Mouse (Mus musculus) gonadal fat pad, adult 2 months (tissue): ENCODE measurements around the gene E330009J07Rik. TPM values are rescaled to one million over a fixed set of nuclear protein-coding genes. Genes with fewer than 3 reads are reported as not detected.

Experiments used
- DNase-seq: peaks from one replicate; pipeline ENCODE4 v3.0.0-alpha.2; 2012; ENCODE audit warnings: low read depth
- polyA plus RNA-seq: library from polyadenylated mRNA; depleted of rRNA; stranded (reverse); fragments of >200 nt; gene quantifications from 2 replicates; pipeline ENCODE4 v1.2.3, GENCODE M21; 2012

The E330009J07Rik gene
- polyA plus RNA-seq, 1 experiment: 4.8 TPM

- no peak for DNase-seq
Measured at GRCm38 (mm10) chr6:40429521-40429931, 6.4 kb downstream of the E330009J07Rik start.

GRCm38 (mm10) chr6:40428696-40429095 is 7.2 kb downstream of the E330009J07Rik start:
- DNase-seq: no peak

- no peak for DNase-seq
Measured at GRCm38 (mm10) chr6:40427441-40427840, 8.5 kb downstream of the E330009J07Rik start.

- no peak for DNase-seq
Measured at GRCm38 (mm10) chr6:40423774-40424173, 12.2 kb downstream of the E330009J07Rik start.

GRCm38 (mm10) chr6:40423013-40423412 is 12.9 kb downstream of the E330009J07Rik start:
- no peak for DNase-seq

- DNase-seq: no peak
Measured at GRCm38 (mm10) chr6:40421099-40421498, 14.8 kb downstream of the E330009J07Rik start.

GRCm38 (mm10) chr6:40418386-40418785 is 17.5 kb downstream of the E330009J07Rik start:
- no peak for DNase-seq

- no peak for DNase-seq
Measured at GRCm38 (mm10) chr6:40415799-40416198, 20.1 kb downstream of the E330009J07Rik start.

GRCm38 (mm10) chr6:40413565-40413964 is 22.4 kb downstream of the E330009J07Rik start:
- no peak for DNase-seq

- no peak for DNase-seq
Measured at GRCm38 (mm10) chr6:40413046-40413445, 22.9 kb downstream of the E330009J07Rik start.

GRCm38 (mm10) chr6:40411085-40411484 is 24.9 kb downstream of the E330009J07Rik start:
- no peak for DNase-seq

GRCm38 (mm10) chr6:40403640-40404285 is 32.2 kb downstream of the E330009J07Rik start:
- no peak for DNase-seq

- DNase-seq: no peak
Measured at GRCm38 (mm10) chr6:40402031-40402430, 33.9 kb downstream of the E330009J07Rik start.

GRCm38 (mm10) chr6:40393213-40393612 is 42.7 kb downstream of the E330009J07Rik start:
- DNase-seq: no peak

GRCm38 (mm10) chr6:40390975-40391374 is 45.0 kb downstream of the E330009J07Rik start:
- no peak for DNase-seq

GRCm38 (mm10) chr6:40388660-40389059 is 47.3 kb downstream of the E330009J07Rik start:
- DNase-seq: no peak

- DNase-seq: no peak
Measured at GRCm38 (mm10) chr6:40385682-40386081, 50.3 kb downstream of the E330009J07Rik start.

- DNase-seq: no peak
Measured at GRCm38 (mm10) chr6:40381908-40382307, 54.0 kb downstream of the E330009J07Rik start.

- DNase-seq: no peak
Measured at GRCm38 (mm10) chr6:40380181-40380580, 55.8 kb downstream of the E330009J07Rik start.

GRCm38 (mm10) chr6:40371031-40371430 is 64.9 kb downstream of the E330009J07Rik start:
- DNase-seq: no peak

- DNase-seq: no peak
Measured at GRCm38 (mm10) chr6:40353360-40353759, 82.6 kb downstream of the E330009J07Rik start.
